Mouse (Mus musculus): ENCODE results near the gene St6galnac5. TPM values are rescaled to one million over a fixed set of nuclear protein-coding genes. Genes with fewer than 3 reads are reported as not detected.

The St6galnac5 gene
- polyA plus RNA-seq, 1 experiment from 2014 or later, result 0.09 TPM

DNA sequence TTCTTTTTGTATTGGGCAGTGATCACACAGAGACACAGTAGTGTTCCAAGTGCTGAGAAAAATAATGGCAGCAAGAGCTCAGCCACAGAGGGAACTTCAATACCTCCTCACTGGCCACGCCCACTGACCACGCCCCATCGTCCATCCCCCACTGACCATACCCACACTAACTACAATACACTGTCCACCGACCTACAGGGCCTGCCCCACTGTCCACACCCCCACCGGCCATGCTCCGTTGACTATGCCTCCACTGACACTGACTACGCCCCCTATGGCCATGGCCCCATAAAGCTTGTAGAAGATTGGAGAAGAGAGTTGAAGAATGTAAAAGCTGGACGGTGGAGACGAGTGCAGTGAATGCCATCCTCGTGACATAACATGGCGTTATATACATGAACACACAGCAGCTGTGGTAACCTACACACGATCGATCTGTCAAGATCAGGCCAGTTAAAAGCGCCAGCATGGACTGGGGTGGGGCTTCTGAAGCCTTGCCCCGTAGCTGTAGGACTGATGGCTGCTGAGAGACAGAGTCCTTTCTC, 32.7 kb downstream of the St6galnac5 start:
- Histone ChIP-seq H3K9me3 (replicated peaks) (no peaks in the 10 kb centered on the region; the same call in 1 of the 2 replicates), H3K4me3 (no peak overlapping the region), H3K9ac (no peak overlapping the region), H3K4me2 (no peak overlapping the region), H3K4me1 (replicated peaks) (no peaks in the 10 kb centered on the region), H3K36me3 (no peaks in the 10 kb centered on the region), H3K27me3 (no peaks in the 10 kb centered on the region), H3K27ac (no peak overlapping the region)
- WGBS, result 86% methylated on average over 15 of the region's 15 CpGs
- no peak for ATAC-seq (replicated peaks; ENCODE audit: insufficient number of reproducible peaks, insufficient read depth, low FRiP score, low read depth)

DNA sequence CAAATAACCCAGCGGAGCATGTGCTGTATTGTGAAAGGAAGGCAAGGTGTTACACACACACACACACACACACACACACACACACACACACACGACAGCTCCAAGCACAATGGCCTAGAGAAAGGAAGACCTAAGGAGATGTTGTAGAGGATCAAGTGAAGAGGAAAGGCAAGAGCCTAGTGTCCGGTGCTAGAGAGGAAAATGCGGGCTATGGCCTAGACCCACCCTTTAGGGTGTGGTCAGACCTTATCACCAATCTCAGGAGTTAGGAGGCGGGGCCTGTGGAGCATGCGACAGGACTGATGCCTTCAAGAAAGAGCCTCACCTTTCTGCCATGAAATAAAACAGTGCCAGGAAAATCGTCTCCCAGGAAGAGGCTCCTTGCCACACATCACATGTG, 33.5 kb downstream of the St6galnac5 start:
- ATAC-seq (replicated peaks; ENCODE audit: insufficient number of reproducible peaks, insufficient read depth, low FRiP score, low read depth), result no peak
- H3K9ac ChIP-seq, result no peak overlapping the region
- no peak overlapping the region for H3K27ac ChIP-seq
- no peaks in the 10 kb centered on the region for H3K4me1 ChIP-seq (replicated peaks)
- no peak overlapping the region for H3K4me3 ChIP-seq
- no peaks in the 10 kb centered on the region; the same call in 1 of the 2 replicates for H3K9me3 ChIP-seq (replicated peaks)
- 85% methylated on average over 7 of the region's 7 CpGs for WGBS
- H3K27me3 ChIP-seq, result no peaks in the 10 kb centered on the region
- no peak overlapping the region for H3K4me2 ChIP-seq
- H3K36me3 ChIP-seq, result no peaks in the 10 kb centered on the region

DNA sequence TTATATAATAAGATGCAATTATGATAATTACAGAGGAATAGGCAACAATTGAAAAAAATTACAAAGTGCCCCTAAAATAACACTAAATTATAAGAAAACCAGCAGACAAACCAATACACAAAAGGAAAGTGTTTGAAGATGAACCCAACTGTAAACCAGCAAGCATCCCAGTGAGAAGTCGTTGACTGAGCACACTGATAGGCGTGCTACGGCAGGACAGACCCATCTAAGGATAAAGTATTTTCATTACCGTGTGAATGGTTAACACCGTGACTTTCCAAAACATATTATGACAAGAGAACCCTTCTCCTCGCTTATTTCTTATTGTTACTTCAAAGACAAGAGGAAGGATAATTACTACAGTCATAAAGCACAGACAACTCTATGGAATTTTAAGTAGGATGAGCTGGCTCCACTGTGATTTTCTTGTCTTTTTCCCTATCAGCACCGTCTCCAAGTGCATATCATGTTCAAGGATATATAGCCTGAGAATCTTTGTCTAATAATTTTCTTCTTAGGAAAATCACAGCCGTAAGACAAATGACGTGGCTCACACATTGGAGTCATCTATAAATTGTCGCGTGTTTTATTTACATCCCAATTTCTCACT, 34.9 kb downstream of the St6galnac5 start:
- no peak overlapping the region for H3K9ac ChIP-seq
- H3K36me3 ChIP-seq, result no peaks in the 10 kb centered on the region
- no peak for ATAC-seq (replicated peaks; ENCODE audit: insufficient number of reproducible peaks, insufficient read depth, low FRiP score, low read depth)
- H3K9me3 ChIP-seq (replicated peaks), result no peaks in the 10 kb centered on the region; the same call in 1 of the 2 replicates
- H3K27ac ChIP-seq, result no peak overlapping the region
- no peak overlapping the region for H3K4me2 ChIP-seq
- H3K4me1 ChIP-seq (replicated peaks), result no peaks in the 10 kb centered on the region
- 82% methylated on average over 11 of the region's 11 CpGs for WGBS
- H3K4me3 ChIP-seq, result no peak overlapping the region
- H3K27me3 ChIP-seq, result no peaks in the 10 kb centered on the region

DNA sequence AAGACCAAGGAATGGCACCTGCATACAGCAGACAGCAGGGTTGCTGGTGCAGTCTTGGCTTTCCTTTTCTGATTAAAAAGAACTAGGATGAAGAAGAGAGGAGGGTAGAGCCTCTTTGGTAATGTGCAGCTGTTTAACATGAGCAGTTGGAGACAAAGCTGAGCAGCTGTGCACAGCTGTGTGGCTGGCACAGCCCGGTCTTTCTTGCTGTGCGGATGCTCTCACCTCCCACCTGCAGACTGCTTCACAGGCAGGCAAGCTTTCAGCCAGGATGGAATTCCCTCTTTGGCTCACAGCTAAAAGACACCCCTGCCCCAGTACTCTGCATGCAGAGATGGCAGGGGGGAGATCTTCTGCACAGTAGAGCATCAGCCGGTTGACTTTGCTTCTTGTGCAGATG, 37.3 kb downstream of the St6galnac5 start:
- no peaks in the 10 kb centered on the region for H3K27me3 ChIP-seq
- no peaks in the 10 kb centered on the region for H3K9me3 ChIP-seq (replicated peaks)
- no peaks in the 10 kb centered on the region for H3K36me3 ChIP-seq
- H3K4me3 ChIP-seq, result no peak overlapping the region
- no peak overlapping the region for H3K9ac ChIP-seq
- ATAC-seq (replicated peaks; ENCODE audit: insufficient number of reproducible peaks, insufficient read depth, low FRiP score, low read depth), result no peak; the same call in 1 of the 2 replicates
- H3K4me2 ChIP-seq, result no peak overlapping the region
- 69% methylated on average over 3 of the region's 3 CpGs for WGBS
- no peaks in the 10 kb centered on the region for H3K4me1 ChIP-seq (replicated peaks)
- H3K27ac ChIP-seq, result no peak overlapping the region

DNA sequence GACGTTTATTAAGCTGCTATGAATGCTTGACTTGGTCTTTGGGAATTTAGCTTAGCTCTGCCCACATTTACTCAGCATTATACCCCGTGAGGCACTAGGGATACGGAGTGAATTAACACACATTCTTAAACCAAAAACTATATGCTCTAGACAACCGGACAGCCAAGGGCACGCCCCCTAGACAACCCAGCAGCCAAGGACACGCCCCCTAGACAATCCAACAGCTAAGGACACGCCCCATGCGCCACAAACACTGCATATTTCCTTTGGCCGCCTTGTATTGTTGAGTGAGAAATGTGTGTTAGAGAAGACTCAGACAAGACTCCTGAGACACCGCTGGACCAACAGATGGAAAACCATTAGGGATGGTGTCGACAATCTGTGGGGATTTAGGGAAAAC, 39.1 kb downstream of the St6galnac5 start:
- ATAC-seq (replicated peaks; ENCODE audit: insufficient number of reproducible peaks, insufficient read depth, low FRiP score, low read depth), result 0 out of 2 replicates have a peak, but pooled peaks have one; percentile 41
- no peaks in the 10 kb centered on the region for H3K9me3 ChIP-seq (replicated peaks)
- no peak overlapping the region for H3K4me2 ChIP-seq
- H3K4me3 ChIP-seq, result no peak overlapping the region
- H3K27me3 ChIP-seq, result no peaks in the 10 kb centered on the region
- no peak overlapping the region for H3K9ac ChIP-seq
- H3K36me3 ChIP-seq, result no peaks in the 10 kb centered on the region
- WGBS, result 64% methylated on average over 11 of the region's 11 CpGs
- no peaks in the 10 kb centered on the region for H3K4me1 ChIP-seq (replicated peaks)
- H3K27ac ChIP-seq, result no peak overlapping the region

DNA sequence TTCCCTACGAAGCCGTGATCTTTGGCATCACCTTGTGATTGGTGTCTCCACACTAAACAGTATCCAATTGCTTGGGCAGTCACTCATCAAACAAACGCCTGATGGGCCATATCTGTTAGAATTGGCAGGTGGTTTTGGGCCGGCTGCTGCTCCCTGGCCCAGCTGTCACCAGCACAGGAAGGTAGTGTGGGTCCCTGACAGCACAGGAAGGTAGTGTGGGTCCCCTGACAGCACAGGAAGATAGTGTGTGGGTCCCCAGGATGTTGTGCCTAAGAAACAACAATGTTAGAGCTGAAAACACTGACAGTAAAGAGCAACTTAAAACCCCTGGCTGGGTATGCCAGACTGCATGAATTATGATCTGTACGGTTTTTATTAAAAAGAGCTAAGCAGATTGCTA, 40.4 kb downstream of the St6galnac5 start:
- Histone ChIP-seq H3K4me1 (replicated peaks) (no peaks in the 10 kb centered on the region), H3K27ac (no peak overlapping the region), H3K27me3 (no peaks in the 10 kb centered on the region), H3K9ac (no peak overlapping the region), H3K4me3 (no peak overlapping the region), H3K9me3 (replicated peaks) (no peaks in the 10 kb centered on the region), H3K4me2 (no peak overlapping the region), H3K36me3 (no peaks in the 10 kb centered on the region)
- 69% methylated on average over 5 of the region's 5 CpGs for WGBS
- ATAC-seq (replicated peaks; ENCODE audit: insufficient number of reproducible peaks, insufficient read depth, low FRiP score, low read depth), result no peak

DNA sequence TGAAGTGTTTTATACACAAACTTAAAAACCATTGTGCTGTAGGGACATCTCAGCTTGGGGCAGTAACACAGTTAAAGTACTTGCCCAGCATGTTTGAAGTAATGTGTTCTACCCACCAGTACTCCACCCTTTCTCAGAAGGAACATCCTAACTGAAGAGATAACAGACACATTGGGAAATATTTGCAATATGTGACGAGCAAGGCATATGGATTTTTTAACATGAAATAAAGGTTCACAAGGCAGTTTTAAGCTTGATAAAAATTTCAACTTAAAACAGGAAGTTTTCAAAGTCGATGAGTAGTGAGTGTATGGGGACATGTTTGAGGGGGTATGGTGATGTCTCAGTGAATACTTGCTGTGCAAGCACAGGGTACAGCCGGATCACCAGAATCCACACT, 45.7 kb downstream of the St6galnac5 start:
- Histone ChIP-seq H3K9me3 (replicated peaks) (no peaks in the 10 kb centered on the region), H3K36me3 (no peaks in the 10 kb centered on the region), H3K27me3 (no peaks in the 10 kb centered on the region), H3K4me1 (replicated peaks) (no peaks in the 10 kb centered on the region), H3K4me2 (no peak overlapping the region), H3K4me3 (no peak overlapping the region), H3K9ac (no peak overlapping the region), H3K27ac (no peak overlapping the region)
- no peak for ATAC-seq (replicated peaks; ENCODE audit: insufficient number of reproducible peaks, insufficient read depth, low FRiP score, low read depth)
- WGBS, result 75% methylated on average over 3 of the region's 3 CpGs

DNA sequence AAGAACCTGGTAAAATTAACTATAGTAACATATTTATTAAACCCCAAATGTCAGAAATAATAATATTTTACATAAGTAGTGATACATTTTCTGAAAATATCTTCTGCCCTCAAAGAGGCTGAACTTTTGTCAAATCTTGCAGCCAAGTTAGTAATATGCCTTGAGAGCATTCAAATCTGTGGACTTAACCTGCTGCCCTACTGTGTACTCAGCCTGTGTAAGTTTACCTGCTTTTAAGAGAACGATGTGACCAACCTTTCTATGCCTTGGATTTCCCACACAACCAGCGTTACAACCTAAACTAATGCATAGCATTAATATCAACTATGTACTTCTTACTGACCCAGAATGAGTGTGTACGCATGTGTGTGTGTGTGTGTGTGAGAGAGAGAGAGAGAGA, 48.3 kb downstream of the St6galnac5 start:
- WGBS, result 86% methylated on average over 3 of the region's 3 CpGs

DNA sequence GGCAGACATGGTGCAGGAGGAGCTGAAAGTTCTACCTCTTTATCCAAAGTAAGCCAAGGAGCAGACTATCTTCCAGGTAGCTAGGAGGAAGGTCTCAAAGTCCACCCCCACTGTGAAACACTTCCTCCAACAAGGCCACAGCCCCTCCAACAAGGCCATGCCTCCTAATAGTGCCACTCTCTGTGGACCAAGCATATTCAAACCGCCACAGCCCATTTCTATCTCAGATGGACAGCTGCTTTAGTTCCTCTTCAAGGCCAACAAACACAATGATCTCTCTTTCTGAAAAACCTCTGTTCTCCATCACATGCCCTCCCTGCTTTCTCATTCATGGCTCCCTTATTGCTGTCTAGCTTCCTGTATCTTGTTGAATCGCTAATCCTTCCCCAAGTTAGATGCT, 49.5 kb downstream of the St6galnac5 start:
- no peak for ATAC-seq (replicated peaks; ENCODE audit: insufficient number of reproducible peaks, insufficient read depth, low FRiP score, low read depth)
- WGBS, result 71% methylated on average over 2 of the region's 2 CpGs
- H3K27me3 ChIP-seq, result no peaks in the 10 kb centered on the region
- no peak overlapping the region for H3K9ac ChIP-seq
- H3K4me2 ChIP-seq, result no peak overlapping the region
- H3K36me3 ChIP-seq, result no peaks in the 10 kb centered on the region
- peaks cover 14% of the 10 kb centered on the region; the same call in 1 of the 2 replicates for H3K4me1 ChIP-seq (replicated peaks)
- H3K4me3 ChIP-seq, result no peak overlapping the region
- H3K27ac ChIP-seq, result no peak overlapping the region
- H3K9me3 ChIP-seq (replicated peaks), result no peaks in the 10 kb centered on the region

More for the DNA sequence above, 48.3 kb downstream of the St6galnac5 start:
- peaks cover 7% of the 10 kb centered on the region; the same call in 1 of the 2 replicates for H3K4me1 ChIP-seq (replicated peaks)
- H3K27ac ChIP-seq, result no peak overlapping the region
- H3K9me3 ChIP-seq (replicated peaks), result no peaks in the 10 kb centered on the region
- H3K9ac ChIP-seq, result no peak overlapping the region
- no peak overlapping the region for H3K4me3 ChIP-seq
- H3K4me2 ChIP-seq, result no peak overlapping the region
- H3K27me3 ChIP-seq, result no peaks in the 10 kb centered on the region
- no peaks in the 10 kb centered on the region for H3K36me3 ChIP-seq
- ATAC-seq (replicated peaks; ENCODE audit: insufficient number of reproducible peaks, insufficient read depth, low FRiP score, low read depth), result no peak

DNA sequence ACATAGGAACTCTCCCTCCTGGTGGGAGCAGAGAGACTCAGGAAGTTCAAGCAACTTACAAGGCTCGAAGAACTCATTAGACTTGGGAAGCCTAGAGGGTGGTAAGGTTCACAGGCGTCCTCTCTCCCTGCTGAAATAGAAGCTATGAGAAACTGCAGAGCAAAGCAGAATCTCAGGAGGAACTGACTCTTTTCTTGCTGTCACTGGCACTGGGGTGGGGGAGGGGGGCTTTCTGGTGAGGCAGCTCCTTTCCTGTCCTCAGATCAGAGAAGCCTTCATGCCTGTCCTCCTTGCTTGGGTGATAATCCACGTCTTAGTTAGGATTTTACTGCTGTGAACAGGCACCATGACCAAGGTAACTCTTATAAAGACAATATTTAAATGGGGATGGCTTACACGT, 50.0 kb downstream of the St6galnac5 start:
- no peak overlapping the region for H3K9ac ChIP-seq
- H3K4me3 ChIP-seq, result no peak overlapping the region
- H3K36me3 ChIP-seq, result no peaks in the 10 kb centered on the region
- H3K27ac ChIP-seq, result no peak overlapping the region
- no peak overlapping the region for H3K4me2 ChIP-seq
- no peaks in the 10 kb centered on the region for H3K9me3 ChIP-seq (replicated peaks)
- H3K4me1 ChIP-seq (replicated peaks), result peaks cover 14% of the 10 kb centered on the region; the same call in 1 of the 2 replicates
- H3K27me3 ChIP-seq, result no peaks in the 10 kb centered on the region
- 67% methylated on average over 4 of the region's 4 CpGs for WGBS
- no peak for ATAC-seq (replicated peaks; ENCODE audit: insufficient number of reproducible peaks, insufficient read depth, low FRiP score, low read depth)

DNA sequence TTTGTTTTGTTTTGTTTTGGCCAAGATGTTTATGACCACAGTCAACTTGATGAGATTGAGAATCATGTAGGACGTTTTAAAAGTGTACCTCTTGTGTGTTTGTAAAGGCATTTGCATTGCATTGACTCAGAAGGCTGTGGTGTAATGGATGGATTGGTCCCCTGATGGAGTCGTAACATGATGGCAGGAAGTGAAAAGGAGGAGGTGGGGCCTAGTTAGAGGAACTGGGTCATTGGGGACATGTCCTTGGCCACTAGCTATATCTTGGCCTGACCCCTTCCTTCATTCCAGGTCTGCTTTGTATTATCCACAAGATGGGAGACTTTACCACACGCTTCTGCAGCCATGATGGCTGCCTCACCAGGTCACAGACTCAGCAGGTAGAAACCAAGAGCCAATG, 50.7 kb downstream of the St6galnac5 start:
- H3K27me3 ChIP-seq, result no peaks in the 10 kb centered on the region
- H3K36me3 ChIP-seq, result no peaks in the 10 kb centered on the region
- no peak overlapping the region for H3K9ac ChIP-seq
- H3K4me2 ChIP-seq, result no peak overlapping the region
- H3K9me3 ChIP-seq (replicated peaks), result no peaks in the 10 kb centered on the region
- H3K4me1 ChIP-seq (replicated peaks), result peaks cover 14% of the 10 kb centered on the region; the same call in 1 of the 2 replicates
- no peak for ATAC-seq (replicated peaks; ENCODE audit: insufficient number of reproducible peaks, insufficient read depth, low FRiP score, low read depth)
- no peak overlapping the region for H3K27ac ChIP-seq
- no peak overlapping the region for H3K4me3 ChIP-seq
- WGBS, result 82% methylated on average over 3 of the region's 3 CpGs

DNA sequence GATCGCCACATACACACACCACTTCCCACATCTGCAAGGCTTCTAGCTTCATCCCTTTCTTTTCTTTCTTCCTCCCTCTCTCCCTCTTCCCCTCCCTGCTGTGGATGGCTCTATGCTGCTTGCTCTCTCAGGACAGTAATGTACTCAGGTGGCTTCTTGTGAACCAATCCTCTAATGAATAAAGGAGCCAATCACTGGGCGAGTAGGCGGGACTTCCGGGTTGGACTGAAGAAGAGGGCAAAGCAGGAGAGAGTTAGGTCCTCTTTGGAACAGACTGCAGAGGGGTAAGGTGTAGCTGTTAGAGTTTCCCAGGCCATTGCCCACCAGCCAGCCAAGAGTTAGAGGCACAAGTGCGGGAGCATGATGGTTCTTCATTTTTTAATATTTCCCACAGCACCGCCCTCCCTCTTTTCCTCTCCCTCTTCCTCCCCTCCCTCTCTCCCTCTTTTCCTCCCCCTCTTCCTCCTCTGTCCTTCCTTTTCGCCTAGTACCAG, 52.2 kb downstream of the St6galnac5 start:
- ATAC-seq (replicated peaks; ENCODE audit: insufficient number of reproducible peaks, insufficient read depth, low FRiP score, low read depth), result no peak
- Histone ChIP-seq H3K27ac (no peak overlapping the region), H3K9ac (no peak overlapping the region), H3K4me3 (no peak overlapping the region), H3K27me3 (no peaks in the 10 kb centered on the region), H3K36me3 (no peaks in the 10 kb centered on the region), H3K4me2 (no peak overlapping the region), H3K4me1 (replicated peaks) (peaks cover 14% of the 10 kb centered on the region; the same call in 1 of the 2 replicates), H3K9me3 (replicated peaks) (no peaks in the 10 kb centered on the region)
- 82% methylated on average over 7 of the region's 7 CpGs for WGBS
